Mouse (Mus musculus): ENCODE data around the gene Taf10. TPM values are rescaled to one million over a fixed set of nuclear protein-coding genes. Genes with fewer than 3 reads are reported as not detected.
A peak's percentile ranks its signal among the peaks of the same experiment; 100 is the strongest.

Taf10 gene
- total RNA-seq, 2 experiments from 2014 or later: 81.0 to 88.8 TPM

DNA sequence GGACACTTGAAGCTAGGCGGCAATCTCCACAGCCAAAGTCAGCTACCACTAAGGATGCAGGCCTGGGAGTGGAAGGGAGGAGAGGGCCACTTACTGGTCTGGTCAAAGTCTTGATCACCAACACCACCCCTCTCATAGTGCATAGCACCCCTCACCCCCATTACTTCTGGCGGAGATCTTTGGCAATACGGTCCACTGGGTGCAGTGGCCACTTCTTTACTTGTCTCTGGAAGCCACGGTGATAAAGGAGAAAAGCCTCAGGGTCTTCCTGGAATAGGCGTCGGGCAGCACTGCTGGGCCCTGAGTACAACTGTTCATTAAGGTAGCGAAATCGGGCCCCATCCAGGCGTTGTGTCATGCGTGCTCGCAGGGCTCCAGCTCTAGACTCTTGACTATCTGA, 10.3 kb downstream of the Taf10 start:
- no peak for DNase-seq
- intact Hi-C loops (cut with DNase I): loop anchor here (10.0 kb wide), 1 partner anchor 179 kb away; the partner anchor contains the start of gene Smpd1

DNA sequence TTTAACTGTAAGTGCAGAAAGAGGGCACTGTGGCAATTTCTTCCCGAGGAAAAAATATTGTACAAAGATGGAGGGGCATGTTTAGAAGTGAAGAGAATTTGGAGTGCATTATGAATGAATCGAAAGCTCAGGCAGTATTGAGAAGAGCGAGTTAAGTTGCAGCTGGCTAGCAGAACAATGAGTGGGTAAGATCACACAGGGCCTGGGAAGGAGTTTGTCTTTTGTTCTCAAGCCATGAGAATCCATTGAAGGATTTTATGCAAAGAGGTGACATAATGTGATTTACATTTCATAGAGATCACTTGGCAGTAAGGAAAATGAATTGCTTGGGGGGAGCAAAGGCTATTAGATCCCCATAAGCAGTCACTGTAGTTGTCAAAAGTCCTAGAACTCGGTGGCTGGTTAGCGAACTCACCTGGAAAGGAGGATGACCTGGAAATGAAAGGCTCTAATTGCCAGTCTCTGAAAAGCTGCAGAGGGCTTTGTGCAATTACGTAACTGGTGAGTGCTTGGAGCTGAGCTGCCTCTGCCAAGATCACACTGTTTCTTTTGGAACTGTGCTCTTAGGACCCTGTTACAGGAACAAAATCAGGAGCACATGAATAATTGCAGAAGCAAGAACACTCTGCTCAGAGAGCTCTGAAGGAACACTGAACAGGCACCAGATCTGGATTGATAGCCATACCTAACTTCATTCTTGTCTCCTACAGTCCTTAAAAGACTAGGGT, 15.3 kb downstream of the Taf10 start:
- no peak for DNase-seq
- intact Hi-C loops (cut with DNase I): no loop called here

DNA sequence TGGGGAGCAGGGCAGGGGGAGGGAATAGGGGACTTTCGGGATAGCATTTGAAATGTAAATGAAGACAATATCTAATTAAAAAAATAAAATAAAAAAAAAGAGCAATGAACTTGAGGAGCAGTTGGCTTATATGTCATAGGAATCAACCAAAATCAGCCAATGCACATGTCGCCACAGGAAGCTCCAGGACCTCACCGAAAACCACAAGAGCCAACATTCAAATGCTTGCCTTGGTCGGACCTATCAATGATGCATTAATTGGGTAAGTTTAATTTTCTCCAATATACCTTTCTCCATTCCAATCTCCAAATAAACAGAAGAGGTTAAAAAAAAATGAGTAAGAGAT, 17.2 kb downstream of the Taf10 start:
- intact Hi-C loops (cut with DNase I): loop anchor here (1.0 kb wide), 1 partner anchor 90 kb away; no protein-coding TSS in a partner anchor
- no peak for DNase-seq

DNA sequence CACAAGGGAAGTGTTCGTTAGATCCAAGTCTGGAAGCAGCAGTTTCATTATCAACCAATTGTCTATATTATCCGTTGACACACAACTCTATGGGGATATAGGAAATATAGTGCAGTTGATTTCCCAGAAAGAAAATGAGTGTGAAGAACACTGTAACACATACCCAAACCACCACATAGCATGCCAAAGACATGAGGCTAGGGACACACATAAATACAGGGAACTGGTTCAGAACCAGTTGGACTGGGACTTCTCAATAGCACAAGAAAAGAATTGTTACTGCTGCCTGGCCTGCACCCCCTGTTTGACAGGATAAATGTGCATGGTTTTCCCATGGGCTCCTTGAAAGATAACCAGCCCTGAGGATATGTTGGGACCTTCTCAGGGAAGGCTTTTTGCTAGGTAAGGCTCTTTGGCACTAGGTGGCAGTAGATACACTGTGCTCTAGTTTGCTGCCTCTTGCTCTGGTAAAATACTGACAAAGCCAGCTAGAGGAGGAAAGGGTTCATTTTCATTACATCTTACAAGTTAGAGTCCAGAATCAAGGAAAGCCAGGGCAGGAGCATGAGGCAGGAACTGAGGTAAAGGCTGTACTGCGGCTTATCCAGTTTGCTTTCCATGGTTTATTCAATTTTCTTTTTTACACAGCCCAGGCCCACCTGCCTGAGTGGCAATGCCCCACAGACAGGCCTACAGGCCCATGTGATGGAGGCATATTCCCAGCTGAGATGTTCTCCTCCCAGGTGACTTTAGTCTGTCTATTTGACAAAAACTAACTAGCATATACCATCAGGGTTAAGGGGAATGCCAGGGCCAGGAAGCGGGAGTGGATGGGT, 17.8 kb downstream of the Taf10 start:
- peak; percentile 29 to 59 for DNase-seq
- intact Hi-C loops (cut with DNase I): loop anchor here (1.0 kb wide), 1 partner anchor 91 kb away; no protein-coding TSS in a partner anchor

DNA sequence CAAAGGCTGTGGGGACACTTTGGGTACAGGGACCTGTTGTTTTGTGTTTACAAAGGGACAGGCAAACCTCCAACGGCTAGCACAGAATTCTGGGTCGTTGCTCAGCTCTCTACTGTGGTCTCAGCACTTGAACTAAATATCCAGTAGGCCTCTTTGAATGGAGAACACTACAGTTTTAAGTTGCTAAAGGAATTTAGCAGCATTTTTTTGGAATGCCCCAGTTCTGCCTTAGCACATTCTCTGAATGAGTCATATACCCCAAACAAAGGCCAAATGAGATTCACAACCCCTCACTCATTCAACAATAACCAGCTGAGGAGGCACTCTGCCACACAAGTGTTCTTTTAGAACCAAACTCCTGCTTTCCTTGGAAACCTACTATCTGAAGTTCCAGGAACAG, 22.2 kb downstream of the Taf10 start:
- no peak for DNase-seq
- intact Hi-C loops (cut with DNase I): no loop called here

DNA sequence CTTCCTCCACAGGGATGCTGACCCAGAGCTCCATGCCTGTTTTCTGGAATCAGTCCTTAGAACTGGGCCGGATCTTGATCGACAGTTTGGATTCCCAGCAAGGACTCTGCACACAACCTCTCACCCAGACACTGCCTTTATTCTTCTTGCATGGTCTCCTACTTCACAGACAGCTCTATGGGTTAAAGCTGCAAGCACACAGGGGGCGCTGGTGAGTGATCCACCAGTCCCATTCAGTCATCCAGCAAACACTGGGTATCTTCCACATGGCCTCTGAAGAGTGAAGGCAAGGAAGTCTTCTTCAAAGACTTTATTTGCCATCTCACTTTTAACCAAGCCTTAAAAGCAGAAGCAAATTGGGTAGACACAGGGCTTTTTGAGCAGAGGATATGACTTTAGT, 28.8 kb downstream of the Taf10 start:
- DNase-seq: no peak
- intact Hi-C loops (cut with DNase I): no loop called here

DNA sequence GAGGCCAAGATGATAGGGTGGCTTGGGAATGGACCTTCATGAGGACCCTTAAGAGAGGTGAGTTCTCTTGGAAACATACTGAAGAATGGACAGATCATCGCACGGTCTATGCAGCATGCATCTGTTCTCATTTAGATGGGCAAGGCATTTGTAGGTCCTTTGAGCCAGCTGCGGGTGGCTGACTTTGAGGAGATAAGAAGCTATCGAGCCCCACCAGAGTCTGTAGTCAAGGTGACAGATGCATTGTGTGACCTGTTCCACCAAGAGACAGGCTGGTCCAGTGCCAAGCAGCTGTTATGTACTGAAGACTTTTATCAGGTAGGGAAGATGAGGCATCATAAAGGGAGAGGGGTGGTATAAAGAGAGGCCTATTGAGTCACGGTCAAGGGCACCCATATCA, 35.4 kb downstream of the Taf10 start:
- intact Hi-C loops (cut with DNase I): no loop called here
- DNase-seq: no peak

DNA sequence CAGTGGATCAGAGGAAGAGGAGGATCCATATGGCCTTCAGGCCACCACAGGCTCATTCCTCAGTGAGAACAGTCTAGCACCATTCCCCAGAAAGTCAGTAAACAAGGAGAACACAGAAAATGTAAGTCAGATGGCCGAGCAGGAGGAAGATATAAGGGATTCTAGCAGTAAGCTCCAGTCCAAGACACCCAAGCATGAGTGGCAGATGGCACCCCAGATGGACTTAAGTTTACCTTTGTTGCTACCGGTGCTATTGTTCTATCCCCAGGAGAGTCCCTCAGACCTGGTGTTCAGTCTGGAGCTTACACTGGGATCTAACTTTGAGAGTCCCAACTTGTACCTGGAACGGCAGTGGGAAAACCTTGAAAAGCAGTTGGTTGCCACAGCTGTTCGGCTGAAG, 40.3 kb downstream of the Taf10 start:
- intact Hi-C loops (cut with DNase I): no loop called here
- DNase-seq: no peak

DNA sequence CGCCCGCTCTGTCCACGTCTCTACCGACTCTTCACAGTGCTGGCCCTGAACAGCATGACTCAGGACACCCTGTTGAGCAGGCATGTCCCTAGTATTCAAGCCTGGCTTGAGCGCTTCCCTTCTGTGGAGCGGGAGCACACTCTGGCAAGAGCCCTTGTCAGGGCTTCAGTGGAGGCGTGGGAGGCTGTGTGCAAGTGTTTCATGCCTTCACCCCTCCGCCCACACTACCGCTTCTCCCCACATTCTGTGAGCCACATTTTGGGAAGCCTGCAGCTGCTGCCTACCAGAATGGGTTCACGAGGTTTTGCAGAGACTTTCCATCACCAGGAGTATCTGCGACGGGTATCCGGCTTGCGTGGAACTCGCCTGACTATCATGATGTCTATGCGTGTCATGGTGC, 41.0 kb downstream of the Taf10 start:
- intact Hi-C loops (cut with DNase I): no loop called here
- no peak for DNase-seq

DNA sequence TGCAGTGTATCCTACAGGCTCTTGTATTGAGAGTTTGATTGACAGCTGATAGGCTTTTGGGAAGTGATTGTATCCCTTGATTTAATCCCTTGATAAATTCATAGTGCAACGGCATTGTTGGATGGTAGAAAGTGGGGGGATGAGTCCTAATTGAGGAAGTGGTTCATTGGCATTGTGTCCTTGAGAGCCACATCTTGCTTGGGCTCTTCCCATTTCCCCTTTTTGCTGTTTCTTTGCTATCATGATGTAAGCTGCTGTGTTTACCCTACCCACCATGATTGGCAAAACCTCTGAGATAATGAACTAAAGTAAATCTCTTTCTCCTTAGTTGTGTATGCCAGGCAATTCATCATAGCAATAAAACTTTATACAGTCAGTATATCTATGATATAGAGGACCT, 53.3 kb downstream of the Taf10 start:
- no peak for DNase-seq
- intact Hi-C loops (cut with DNase I): no loop called here

Other genes with a start within 250 kb of the Taf10 start
- 100 to 1,000 TPM; 128 to 133 TPM for gene Smpd1, start 190.0 kb downstream of the Taf10 start, total RNA-seq (2021)
- gene Apbb1, start 162.7 kb downstream of the Taf10 start, total RNA-seq (2021): 10 to 100 TPM; 80.5 to 86.5 TPM
- under 1 TPM in 1 of 2 experiments, not detected in 1; 0.48 TPM for gene Hpx, start 144.2 kb downstream of the Taf10 start, total RNA-seq (2021)
- 10 to 100 TPM; 29.7 to 34.0 TPM for gene Trim3, start 110.8 kb downstream of the Taf10 start, total RNA-seq (2021)
- 10 to 100 TPM; 83.7 to 94.3 TPM for gene Timm10b, start 104.3 kb downstream of the Taf10 start, total RNA-seq (2021)
- gene Arfip2, start 103.9 kb downstream of the Taf10 start, total RNA-seq (2021): 10 to 100 TPM; 22.0 to 22.9 TPM
- gene Gm45799, start 103.8 kb downstream of the Taf10 start, total RNA-seq (2021): 1 to 10 TPM; 1.9 to 4.8 TPM
- gene Dnhd1, start 93.5 kb downstream of the Taf10 start, total RNA-seq (2021): under 1 TPM; 0.67 to 0.76 TPM
- 100 to 1,000 TPM; 115 to 123 TPM for gene Ilk, start 7.8 kb downstream of the Taf10 start, total RNA-seq (2021)
- gene Rrp8, start 7.0 kb downstream of the Taf10 start, total RNA-seq (2021): 10 to 100 TPM; 10.8 to 11.2 TPM
- gene Tpp1, start 7.9 kb upstream of the Taf10 start, total RNA-seq (2021): 10 to 100 TPM; 41.6 to 42.5 TPM
- gene Dchs1, start 43.3 kb upstream of the Taf10 start, total RNA-seq (2021): 10 to 100 TPM; 18.0 to 21.1 TPM
- gene Mrpl17, start 66.7 kb upstream of the Taf10 start, total RNA-seq (2021): 10 to 100 TPM; 96.0 to 96.7 TPM
- 10 to 100 TPM; 10.6 to 13.6 TPM for gene Gm4070, start 209.6 kb upstream of the Taf10 start, total RNA-seq (2021)